Mouse (Mus musculus) heart, embryonic 11.5 days (tissue): ENCODE data around the gene Inpp5b. TPM values are rescaled to one million over a fixed set of nuclear protein-coding genes. Genes with fewer than 3 reads are reported as not detected.

Experiments
- ATAC-seq: fragments of 200-750 bp; cut with Nextera tagmentation; replicated peaks from 2 replicates; pipeline ENCODE4 v1.8.0; 2017; ENCODE audit warnings: moderate library complexity; ENCODE audit not compliant: insufficient number of reproducible peaks, low FRiP score, low TSS enrichment
- H3K27ac ChIP-seq: fragments of 300-500 bp; sonication (generic); 2 replicates; pipeline ENCODE4 v1.5.1; 2014; ENCODE audit warnings: mild to moderate bottlenecking, low read depth, low read length
- H3K27me3 ChIP-seq: fragments of 300-500 bp; sonication (generic); 2 replicates; pipeline ENCODE4 v1.6.1; 2014; ENCODE audit warnings: mild to moderate bottlenecking, low read length, mixed read lengths; ENCODE audit not compliant: control insufficient read depth, insufficient read depth
- H3K36me3 ChIP-seq: fragments of 300-500 bp; sonication (generic); 2 replicates; pipeline ENCODE4 v1.6.1; 2014; ENCODE audit warnings: mild to moderate bottlenecking, low read length, moderate library complexity, mixed read lengths; ENCODE audit not compliant: control insufficient read depth, insufficient read depth
- H3K4me1 ChIP-seq: fragments of 300-500 bp; sonication (generic); 2 replicates; pipeline ENCODE4 v1.6.1; 2014; ENCODE audit warnings: low read length; ENCODE audit not compliant: control insufficient read depth, insufficient read depth
- H3K4me2 ChIP-seq: fragments of 300-500 bp; sonication (generic); 2 replicates; pipeline ENCODE4 v1.6.1; 2014; ENCODE audit warnings: mild to moderate bottlenecking, moderate library complexity
- H3K4me3 ChIP-seq: fragments of 300-500 bp; sonication (generic); 2 replicates; pipeline ENCODE4 v1.5.1; 2014; ENCODE audit warnings: low read depth, low read length
- H3K9ac ChIP-seq: fragments of 300-500 bp; sonication (generic); 2 replicates; pipeline ENCODE4 v1.6.1; 2014; ENCODE audit warnings: mild to moderate bottlenecking, low read depth, low read length, moderate library complexity
- H3K9me3 ChIP-seq: fragments of 300-500 bp; sonication (generic); replicated peaks from 2 replicates; pipeline ENCODE4 v1.6.1; 2016; ENCODE audit warnings: low read length; ENCODE audit not compliant: control insufficient read depth
- WGBS: fragments of 180-500 bp; shearing (Covaris S2); extraction: QIAGEN DNeasy Blood & Tissue Kit; methylation state at CpG from one replicate; pipeline ENCODE4 v1.1.7; 2014; ENCODE audit not compliant: insufficient replicate concordance; 5-methylcytosine and 5-hydroxymethylcytosine counted together
- polyA plus RNA-seq: library from polyadenylated mRNA; unstranded; fragments of >200 nt; fragmentation: Nextera tagmentation; extraction: Ambion mirVana; gene quantifications from 2 replicates; pipeline ENCODE4 v1.2.1, GENCODE M21; 2014

Inpp5b gene
- polyA plus RNA-seq, 1 experiment from 2014 or later, result 18.5 TPM

- Histone ChIP-seq H3K9ac (0 out of 2 replicates have a peak overlapping the region, but pooled peaks have one; percentile 24), H3K27ac (no peak overlapping the region), H3K4me2 (no peak overlapping the region), H3K4me1 (no peaks in the 10 kb centered on the region), H3K4me3 (no peak overlapping the region), H3K9me3 (no peaks in the 10 kb centered on the region), H3K36me3 (peaks cover 2% of the 10 kb centered on the region), H3K27me3 (no peaks in the 10 kb centered on the region)
- no peak for ATAC-seq
- WGBS, result 95% methylated on average over 21 of the region's 21 CpGs
Observed at GRCm38 (mm10) chr4:124825371-124825965, 83.8 kb downstream of the Inpp5b start.

- Histone ChIP-seq H3K9ac (no peak overlapping the region), H3K4me2 (no peak overlapping the region), H3K27ac (no peak overlapping the region), H3K4me1 (no peaks in the 10 kb centered on the region), H3K9me3 (no peaks in the 10 kb centered on the region), H3K27me3 (no peaks in the 10 kb centered on the region), H3K36me3 (peaks cover 4% of the 10 kb centered on the region), H3K4me3 (no peak overlapping the region)
- ATAC-seq, result no peak
- 70% methylated on average over 5 of the region's 5 CpGs for WGBS
Observed at GRCm38 (mm10) chr4:124829671-124830070, 88.0 kb downstream of the Inpp5b start.

GRCm38 (mm10) chr4:124832796-124833195 is 91.1 kb downstream of the Inpp5b start:
- no peak overlapping the region for H3K27ac ChIP-seq
- H3K27me3 ChIP-seq, result no peaks in the 10 kb centered on the region
- H3K9ac ChIP-seq, result no peak overlapping the region
- no peak for ATAC-seq
- no peaks in the 10 kb centered on the region for H3K4me1 ChIP-seq
- WGBS, result 93% methylated on average over 10 of the region's 10 CpGs
- H3K4me3 ChIP-seq, result no peak overlapping the region
- H3K36me3 ChIP-seq, result peaks cover 4% of the 10 kb centered on the region
- no peak overlapping the region for H3K4me2 ChIP-seq
- H3K9me3 ChIP-seq, result no peaks in the 10 kb centered on the region

GRCm38 (mm10) chr4:124838035-124838700 is 96.5 kb downstream of the Inpp5b start:
- ATAC-seq, result no peak
- Histone ChIP-seq H3K27me3 (no peaks in the 10 kb centered on the region), H3K4me1 (no peaks in the 10 kb centered on the region), H3K36me3 (peaks cover 12% of the 10 kb centered on the region), H3K9ac (no peak overlapping the region), H3K4me3 (no peak overlapping the region), H3K9me3 (0 out of 2 replicates have a peak, but pooled peaks cover 2% of the 10 kb centered on the region), H3K4me2 (no peak overlapping the region), H3K27ac (no peak overlapping the region)
- 81% methylated on average over 14 of the region's 14 CpGs for WGBS

GRCm38 (mm10) chr4:124840998-124841397 is 99.3 kb downstream of the Inpp5b start:
- H3K9ac ChIP-seq, result no peak overlapping the region
- no peak overlapping the region for H3K4me2 ChIP-seq
- H3K4me1 ChIP-seq, result 0 out of 2 replicates have a peak, but pooled peaks cover 2% of the 10 kb centered on the region
- no peaks in the 10 kb centered on the region for H3K27me3 ChIP-seq
- 0 out of 2 replicates have a peak, but pooled peaks cover 2% of the 10 kb centered on the region for H3K9me3 ChIP-seq
- ATAC-seq, result no peak
- H3K4me3 ChIP-seq, result no peak overlapping the region
- 88% methylated on average over 1 of the region's 1 CpGs for WGBS
- H3K27ac ChIP-seq, result no peak overlapping the region
- H3K36me3 ChIP-seq, result peaks cover 12% of the 10 kb centered on the region

GRCm38 (mm10) chr4:124843493-124843892 is 101.8 kb downstream of the Inpp5b start:
- 49% methylated on average over 11 of the region's 11 CpGs for WGBS
- Histone ChIP-seq H3K9me3 (0 out of 2 replicates have a peak, but pooled peaks cover 2% of the 10 kb centered on the region), H3K36me3 (peaks cover 9% of the 10 kb centered on the region), H3K4me2 (no peak overlapping the region), H3K9ac (no peak overlapping the region), H3K4me1 (0 out of 2 replicates have a peak, but pooled peaks cover 2% of the 10 kb centered on the region), H3K4me3 (no peak overlapping the region), H3K27me3 (no peaks in the 10 kb centered on the region), H3K27ac (no peak overlapping the region)
- ATAC-seq, result 0 out of 2 replicates have a peak, but pooled peaks have one; percentile 31

GRCm38 (mm10) chr4:124847573-124847972 is 105.9 kb downstream of the Inpp5b start:
- ATAC-seq, result no peak
- no peaks in the 10 kb centered on the region for H3K9me3 ChIP-seq
- no peak overlapping the region for H3K4me2 ChIP-seq
- 7% methylated on average over 8 of the region's 8 CpGs for WGBS
- H3K4me1 ChIP-seq, result peaks cover 13% of the 10 kb centered on the region
- no peak overlapping the region for H3K27ac ChIP-seq
- H3K9ac ChIP-seq, result no peak overlapping the region
- H3K36me3 ChIP-seq, result peaks cover 4% of the 10 kb centered on the region; the same call in 1 of the 2 replicates
- no peaks in the 10 kb centered on the region for H3K27me3 ChIP-seq
- no peak overlapping the region for H3K4me3 ChIP-seq

GRCm38 (mm10) chr4:124849631-124850260 is 108.1 kb downstream of the Inpp5b start:
- Histone ChIP-seq H3K9ac (peak overlapping the region; percentile 88), H3K27me3 (no peaks in the 10 kb centered on the region), H3K9me3 (no peaks in the 10 kb centered on the region), H3K4me3 (peak overlapping the region; percentile 92), H3K27ac (peak overlapping the region; percentile 93), H3K4me2 (peak overlapping the region; percentile 76), H3K36me3 (no peaks in the 10 kb centered on the region), H3K4me1 (peaks cover 11% of the 10 kb centered on the region)
- peak; percentile 52 for ATAC-seq
- 3% methylated on average over 24 of the region's 24 CpGs for WGBS
